Mouse (Mus musculus): ENCODE results near the gene Fstl4.

Gene Fstl4

DNA sequence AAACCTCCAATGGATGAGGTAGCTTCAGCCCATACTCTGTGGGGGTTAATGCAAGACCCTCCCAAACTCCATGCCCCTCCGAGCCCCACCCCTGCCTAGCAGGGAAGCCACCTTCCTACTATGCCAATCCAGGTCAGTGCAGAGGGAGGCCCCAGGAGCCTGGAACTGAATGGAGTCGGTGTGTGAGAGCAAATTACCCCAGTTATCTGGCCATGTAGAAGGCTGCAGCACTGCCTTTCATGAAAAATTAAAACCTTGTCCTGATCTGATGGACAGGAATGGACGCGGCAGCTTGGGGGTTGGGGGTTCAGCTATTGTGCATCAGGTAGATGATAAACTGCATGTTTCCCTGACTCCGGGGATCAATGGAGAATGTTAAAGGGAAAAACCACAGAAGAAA is 139.7 kb downstream of the Fstl4 start:
- DNase-seq (ENCODE audit: inconsistent ontology term) = no peak

DNA sequence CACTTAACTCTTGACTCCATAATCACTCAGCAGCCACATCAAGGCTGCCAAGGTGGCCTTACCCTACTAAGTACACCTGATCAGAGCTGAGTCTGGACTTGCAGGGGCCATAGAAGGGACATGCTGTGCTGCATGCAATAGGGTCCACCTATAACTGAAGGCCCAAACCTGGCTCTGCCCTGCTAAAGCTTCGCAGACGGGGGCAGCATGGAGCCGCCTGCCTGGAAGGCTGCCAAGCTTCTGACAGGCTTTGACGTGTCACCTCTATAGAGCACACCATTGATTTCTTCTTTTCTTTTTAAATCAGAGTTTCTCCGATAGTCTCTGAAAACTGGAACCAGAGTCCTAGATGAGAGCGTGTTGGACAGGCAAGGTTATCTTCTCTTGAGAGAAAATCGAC is 146.4 kb downstream of the Fstl4 start:
- no peak for DNase-seq (ENCODE audit: inconsistent ontology term)

DNA sequence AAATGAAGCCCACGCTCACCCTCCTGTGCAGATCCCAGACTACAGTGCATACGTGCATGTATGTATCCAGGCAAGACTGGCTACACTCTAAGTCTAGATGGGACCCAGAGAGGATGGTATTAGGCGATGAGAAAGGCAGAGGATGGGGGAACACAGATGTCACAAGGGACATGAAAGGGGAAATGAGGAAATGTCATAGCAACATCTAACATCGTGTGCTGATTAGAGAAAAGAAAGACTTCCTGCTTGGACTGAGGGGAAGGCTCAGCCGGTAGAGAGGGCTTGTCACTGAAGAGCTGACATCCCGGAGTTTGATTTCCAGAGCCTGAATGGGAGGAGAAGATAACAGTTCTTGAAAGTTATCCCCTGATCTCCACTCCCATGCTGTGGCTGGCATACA is 150.0 kb downstream of the Fstl4 start:
- DNase-seq (ENCODE audit: inconsistent ontology term) = no peak

DNA sequence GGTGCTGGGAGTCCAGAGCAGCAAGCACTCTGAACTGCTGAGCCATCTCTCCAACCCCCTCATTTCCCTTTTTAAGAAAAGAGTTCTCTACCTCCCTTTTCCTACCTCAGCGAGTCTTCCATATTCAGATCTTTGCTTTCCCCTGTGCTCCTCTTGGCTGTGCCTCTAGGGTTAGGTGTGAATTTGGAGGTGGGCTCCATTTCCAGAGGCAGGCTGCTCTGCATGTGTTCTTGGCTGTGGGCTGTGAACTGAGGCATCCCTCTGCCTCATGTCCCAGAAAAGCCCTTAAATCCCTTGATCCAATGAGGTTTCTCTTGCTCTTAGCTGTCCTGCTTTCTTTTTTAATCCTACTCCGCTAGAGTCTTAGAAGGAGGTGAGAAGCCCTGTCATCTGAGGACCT is 151.2 kb downstream of the Fstl4 start:
- DNase-seq (ENCODE audit: inconsistent ontology term) = no peak

- DNase-seq (ENCODE audit: inconsistent ontology term) = peak; percentile 42
Measured at GRCm38 (mm10) chr11:52919231-52919960, 155.0 kb downstream of the Fstl4 start.

DNA sequence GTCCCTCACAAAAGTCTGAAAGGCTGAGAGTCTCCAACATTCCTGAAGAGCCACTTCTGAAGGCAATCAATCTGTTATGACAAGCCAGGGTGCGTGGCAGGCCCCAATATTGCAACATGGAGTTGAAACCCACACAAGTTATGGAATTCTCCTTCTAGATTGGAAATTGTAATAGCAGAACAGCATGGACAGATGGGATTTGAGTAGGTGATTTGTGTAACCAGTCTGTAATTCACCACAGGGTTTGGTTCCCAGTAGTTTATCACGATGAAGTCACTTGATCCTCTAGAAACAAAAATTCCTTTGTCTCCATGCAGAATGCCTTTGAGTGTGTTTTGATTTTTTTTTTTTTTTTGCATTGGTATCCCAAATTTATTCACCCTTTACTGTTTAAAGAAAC is 159.8 kb downstream of the Fstl4 start:
- DNase-seq (ENCODE audit: inconsistent ontology term) = no peak

GRCm38 (mm10) chr11:52928321-52928720 is 163.9 kb downstream of the Fstl4 start:
- DNase-seq (ENCODE audit: inconsistent ontology term) = no peak

DNA sequence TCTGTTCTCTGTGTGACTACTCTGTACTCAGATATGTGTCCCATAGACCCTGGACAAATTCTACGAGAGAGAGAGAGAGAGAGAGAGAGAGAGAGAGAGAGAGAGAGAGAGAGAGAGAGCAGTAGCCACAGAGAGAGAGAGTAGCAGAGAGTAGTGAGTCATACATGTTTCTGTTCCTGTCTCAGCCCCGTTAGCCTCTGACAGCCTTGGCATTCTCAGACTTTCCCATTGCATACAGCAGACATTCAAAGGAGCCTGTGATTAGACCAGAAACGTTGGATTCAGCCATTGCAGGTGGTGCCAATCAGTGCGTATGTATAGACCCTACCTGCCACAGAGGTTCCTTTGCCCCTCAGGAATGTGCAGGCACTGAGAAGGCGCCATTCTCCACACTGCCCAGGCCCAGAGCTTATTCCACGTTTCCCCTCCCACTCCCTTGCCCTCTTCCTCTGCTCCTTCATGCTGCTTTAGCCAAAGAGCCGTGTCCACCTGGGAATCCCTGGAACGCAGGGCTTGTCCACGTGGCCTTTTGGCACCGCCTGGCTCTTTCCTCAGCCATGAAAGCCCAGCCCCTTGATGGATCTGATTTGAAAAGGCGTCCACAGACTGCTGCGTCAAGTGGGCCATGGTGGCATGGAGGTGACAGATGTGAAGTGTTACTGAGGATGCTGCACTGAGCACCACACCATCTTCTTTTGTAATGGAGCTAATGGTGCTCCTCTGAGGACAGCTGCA is 175.1 kb downstream of the Fstl4 start:
- DNase-seq (ENCODE audit: inconsistent ontology term) = peak; percentile 66

GRCm38 (mm10) chr11:52942967-52943366 is 178.5 kb downstream of the Fstl4 start:
- DNase-seq (ENCODE audit: inconsistent ontology term) = no peak

DNA sequence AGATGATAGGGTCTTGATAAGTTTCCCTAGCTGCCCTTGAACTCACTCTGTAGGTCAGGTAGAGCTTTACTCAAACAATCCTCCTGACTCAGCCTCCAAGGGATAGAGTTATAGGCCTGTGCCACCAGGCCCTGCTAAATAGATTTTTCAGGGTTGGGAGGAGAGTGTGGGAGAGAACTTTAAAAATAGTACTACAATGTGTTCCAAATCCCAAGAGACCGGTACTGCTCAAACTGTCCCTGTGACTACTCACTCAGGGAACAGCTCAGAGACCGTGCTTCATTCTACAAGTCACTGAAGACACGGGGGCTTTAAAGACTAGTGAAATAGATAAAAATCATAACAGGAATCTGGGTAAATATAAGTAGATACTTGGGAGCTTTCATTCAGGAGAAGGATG is 190.6 kb downstream of the Fstl4 start:
- no peak for DNase-seq (ENCODE audit: inconsistent ontology term)

DNA sequence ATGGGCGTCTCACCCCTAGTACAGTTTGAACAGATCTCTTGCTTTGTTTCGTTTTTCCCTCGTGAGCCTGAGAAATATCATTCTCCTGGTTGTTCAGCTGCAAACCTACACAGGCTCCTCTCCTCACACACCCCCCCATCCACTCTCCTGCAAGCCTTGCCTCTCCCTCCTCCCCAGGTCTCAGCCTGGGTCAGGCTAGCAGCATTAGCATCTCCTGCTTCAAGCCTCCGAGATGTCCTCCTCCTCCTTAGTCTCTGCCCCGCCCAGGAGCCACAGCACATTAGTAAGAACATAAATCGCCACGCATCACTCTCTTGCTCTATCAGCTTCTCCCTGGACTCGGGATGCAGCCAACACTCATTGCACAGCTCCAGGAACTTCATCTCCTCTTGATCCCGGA is 204.4 kb downstream of the Fstl4 start:
- DNase-seq (ENCODE audit: inconsistent ontology term) = no peak

DNA sequence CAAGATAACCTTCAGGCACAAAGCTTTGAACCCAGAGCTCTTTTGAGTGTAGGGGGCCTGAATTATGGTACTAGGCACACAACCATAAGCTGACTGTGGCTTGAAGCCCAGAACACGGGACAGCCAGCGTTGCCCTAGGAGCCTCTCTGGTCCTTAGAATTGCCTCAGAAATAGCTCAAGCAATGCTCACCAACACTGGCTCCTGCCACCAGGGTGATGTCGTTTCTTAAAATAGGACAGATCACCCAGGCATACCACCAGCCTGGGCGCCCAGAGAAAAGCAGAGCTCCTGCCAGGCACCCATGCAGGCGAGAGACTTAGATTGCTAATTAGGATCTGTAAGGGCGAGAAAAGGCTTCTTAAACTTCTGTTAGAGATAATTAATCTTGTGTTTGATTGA is 206.0 kb downstream of the Fstl4 start:
- peak; percentile 18 for DNase-seq (ENCODE audit: inconsistent ontology term)

DNA sequence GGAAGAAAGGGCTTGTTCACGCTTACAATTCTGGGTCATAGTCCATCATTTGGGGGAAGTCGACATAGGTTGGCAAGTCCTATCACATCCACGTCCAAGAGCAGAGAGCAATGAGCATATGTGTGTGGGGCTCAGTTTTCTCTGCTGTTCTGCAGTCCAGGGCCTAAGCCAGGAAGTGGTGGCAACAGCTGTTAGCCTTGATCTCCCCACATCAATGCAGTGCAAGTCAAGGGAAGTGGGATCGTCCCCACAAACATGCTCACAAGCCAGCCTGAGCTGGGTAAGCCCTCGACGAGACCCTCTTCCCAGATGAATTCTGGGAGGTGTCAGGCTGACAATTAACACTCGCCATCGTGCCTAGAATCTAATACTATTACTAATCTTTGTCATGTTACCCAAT is 222.6 kb downstream of the Fstl4 start:
- no peak for DNase-seq (ENCODE audit: inconsistent ontology term)

- no peak for DNase-seq (ENCODE audit: inconsistent ontology term)
Measured at GRCm38 (mm10) chr11:52994688-52995087, 230.3 kb downstream of the Fstl4 start.

DNA sequence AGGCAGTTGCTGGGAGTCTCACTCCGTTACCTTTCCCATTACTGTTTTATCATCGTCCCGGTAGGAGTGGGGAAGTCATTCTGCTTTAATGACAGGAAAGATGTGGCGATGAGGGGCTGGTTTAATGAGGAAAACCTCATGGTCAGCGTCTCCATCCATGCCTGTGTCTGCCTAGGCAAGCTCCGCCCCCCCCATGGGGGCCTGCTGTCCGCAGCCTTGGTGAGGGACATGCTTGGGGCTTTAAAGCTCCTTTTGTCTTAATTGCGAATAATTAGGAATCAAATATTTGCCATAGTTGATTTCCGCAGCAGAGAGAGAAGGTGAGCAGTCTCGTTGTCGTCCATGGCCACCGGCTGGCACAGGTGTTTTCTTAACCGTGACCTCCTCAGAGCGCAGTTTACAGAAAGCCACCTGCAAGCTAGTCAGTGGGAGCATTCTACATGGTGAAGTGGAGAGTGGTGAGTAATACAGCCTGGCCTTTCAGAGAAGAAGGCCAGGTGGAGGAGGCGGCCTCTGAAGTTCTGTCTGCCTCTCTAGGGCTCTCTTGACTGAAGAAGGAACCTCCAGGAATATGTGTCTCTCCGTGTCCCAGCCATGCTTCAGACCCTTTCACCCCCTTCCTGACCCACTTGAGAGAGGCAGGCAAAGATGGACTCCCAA is 232.1 kb downstream of the Fstl4 start:
- no peak for DNase-seq (ENCODE audit: inconsistent ontology term)

- peak; percentile 64 for DNase-seq (ENCODE audit: inconsistent ontology term)
Measured at GRCm38 (mm10) chr11:52997421-52997820, 233.0 kb downstream of the Fstl4 start.

- no peak for DNase-seq (ENCODE audit: inconsistent ontology term)
Measured at GRCm38 (mm10) chr11:53000226-53000625, 235.8 kb downstream of the Fstl4 start.

GRCm38 (mm10) chr11:53003361-53003760 is 238.9 kb downstream of the Fstl4 start:
- no peak for DNase-seq (ENCODE audit: inconsistent ontology term)

GRCm38 (mm10) chr11:53003811-53004210 is 239.4 kb downstream of the Fstl4 start:
- DNase-seq (ENCODE audit: inconsistent ontology term) = no peak

GRCm38 (mm10) chr11:53009597-53009996 is 245.2 kb downstream of the Fstl4 start:
- no peak for DNase-seq (ENCODE audit: inconsistent ontology term)

GRCm38 (mm10) chr11:53011996-53012505 is 247.6 kb downstream of the Fstl4 start:
- no peak for DNase-seq (ENCODE audit: inconsistent ontology term)

DNA sequence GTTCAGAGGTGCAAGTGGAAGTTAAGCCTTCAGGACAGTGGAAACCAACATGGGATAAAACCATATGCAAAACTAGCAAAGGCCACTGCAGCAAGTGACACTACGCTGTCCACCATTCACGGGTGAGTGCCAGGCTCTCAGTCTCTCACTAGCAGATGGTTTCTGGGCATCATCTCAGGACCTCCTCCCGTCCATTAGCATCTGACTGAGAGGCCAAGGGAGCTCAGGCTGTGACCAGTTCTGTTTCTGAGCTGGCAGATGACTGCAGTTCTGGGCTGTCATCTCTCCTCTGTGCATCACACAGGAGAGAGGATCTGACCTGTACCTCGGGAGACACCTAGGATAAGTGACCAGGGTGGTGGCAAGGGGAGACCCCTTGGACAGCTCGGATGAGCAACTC is 249.5 kb downstream of the Fstl4 start:
- no peak for DNase-seq (ENCODE audit: inconsistent ontology term)

Measured in Muller cell, postnatal 12 days (primary cell).